8 mouse cellular contexts compared by ENCODE assay signal in the genomic region with DNA sequence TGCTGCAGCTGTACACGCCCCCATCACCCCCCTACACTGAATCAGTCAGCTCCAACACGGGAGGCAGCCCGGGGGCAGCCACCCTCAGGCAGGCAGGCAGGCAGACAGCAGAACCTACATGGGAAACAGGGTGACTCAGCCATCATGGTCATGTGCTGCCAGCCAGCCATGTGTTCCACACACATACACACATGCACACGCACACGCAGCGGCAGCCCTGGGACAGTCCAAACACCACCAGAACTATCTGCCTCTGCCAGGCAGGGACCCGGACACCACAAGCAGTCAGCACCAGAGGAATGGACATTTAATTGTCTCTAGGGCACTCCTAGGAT. TPM values are rescaled to one million over a fixed set of nuclear protein-coding genes. Genes with fewer than 3 reads are reported as not detected.
DNase-seq lines count a peak whose midpoint lies in the region; ATAC-seq lines count a peak whose summit lies in the region.

No protein-coding gene starts in this region.

- 81% methylated on average over 7 of the region's 7 CpGs for WGBS in heart, embryonic 16.5 days
- 89% methylated on average over 7 of the region's 7 CpGs for WGBS in hindbrain, embryonic 13.5 days
- 67% methylated on average over 7 of the region's 7 CpGs for WGBS in liver, embryonic 13.5 days (ENCODE audit: insufficient replicate concordance)

- intact Hi-C loops in heart, postnatal 25 days (cut with DNase I): no loop called here

- H3K9ac ChIP-seq in heart, embryonic 16.5 days (ENCODE audit: low read length): no peak overlapping the region
- peak overlapping the region; percentile 93 for H3K9ac ChIP-seq in hindbrain, embryonic 13.5 days
- peak overlapping the region; percentile 77; the same call in 1 of the 2 replicates for H3K9ac ChIP-seq in liver, embryonic 13.5 days

- peaks cover 7% of the 10 kb centered on the region for H3K36me3 ChIP-seq in heart, embryonic 16.5 days (ENCODE audit: control insufficient read depth, insufficient read depth)
- H3K36me3 ChIP-seq in hindbrain, embryonic 13.5 days: peaks cover 15% of the 10 kb centered on the region
- H3K36me3 ChIP-seq in liver, embryonic 13.5 days: peaks cover 16% of the 10 kb centered on the region

- no peak for ATAC-seq in heart, embryonic 16.5 days (replicated peaks; ENCODE audit: extremely low read depth, insufficient read depth, low FRiP score)
- no peak for ATAC-seq in hindbrain, embryonic 13.5 days (ENCODE audit: low FRiP score)
- ATAC-seq in liver, embryonic 13.5 days (ENCODE audit: low read depth): no peak

- H3K27me3 ChIP-seq in heart, embryonic 16.5 days (ENCODE audit: control insufficient read depth, insufficient read depth, low read length): no peaks in the 10 kb centered on the region
- H3K27me3 ChIP-seq in hindbrain, embryonic 13.5 days: no peaks in the 10 kb centered on the region
- H3K27me3 ChIP-seq in liver, embryonic 13.5 days: no peaks in the 10 kb centered on the region

- peaks cover 18% of the 10 kb centered on the region for H3K4me1 ChIP-seq in heart, embryonic 16.5 days (ENCODE audit: control insufficient read depth, insufficient read depth, low read length)
- peaks cover 35% of the 10 kb centered on the region for H3K4me1 ChIP-seq in hindbrain, embryonic 13.5 days (replicated peaks)
- H3K4me1 ChIP-seq in liver, embryonic 13.5 days (replicated peaks): peaks cover 72% of the 10 kb centered on the region

- H3K27ac ChIP-seq in heart, embryonic 16.5 days (ENCODE audit: low read length): no peak overlapping the region
- no peak overlapping the region for H3K27ac ChIP-seq in hindbrain, embryonic 13.5 days
- no peak overlapping the region for H3K27ac ChIP-seq in liver, embryonic 13.5 days

- H3K9me3 ChIP-seq in heart, embryonic 16.5 days (replicated peaks; ENCODE audit: control insufficient read depth, low read length): no peaks in the 10 kb centered on the region
- no peaks in the 10 kb centered on the region for H3K9me3 ChIP-seq in hindbrain, embryonic 13.5 days
- H3K9me3 ChIP-seq in liver, embryonic 13.5 days (replicated peaks): no peaks in the 10 kb centered on the region

- peak overlapping the region; percentile 81; the same call in 1 of the 2 replicates for H3K4me2 ChIP-seq in heart, embryonic 16.5 days (ENCODE audit: low read depth, low read length)
- H3K4me2 ChIP-seq in hindbrain, embryonic 13.5 days: peak overlapping the region; percentile 81
- H3K4me2 ChIP-seq in liver, embryonic 13.5 days: peak overlapping the region; percentile 87

- H3K4me3 ChIP-seq in heart, embryonic 16.5 days (ENCODE audit: low read length): no peak overlapping the region; the same call in 1 of the 2 replicates
- H3K4me3 ChIP-seq in hindbrain, embryonic 13.5 days: peak overlapping the region; percentile 81; the same call in 1 of the 2 replicates
- H3K4me3 ChIP-seq in liver, embryonic 13.5 days (replicated peaks): 0 out of 2 replicates have a peak overlapping the region, but pooled peaks have one; percentile 69

- DNase-seq in heart, postnatal 25 days (ENCODE audit: low spot score): no peak
- DNase-seq in NIH3T3 (ENCODE audit: low read depth): peak; percentile 58
- DNase-seq in liver, embryonic 13.5 days: no peak
- no peak for DNase-seq in natural killer cell, adult 2 months (ENCODE audit: low spot score in 2 of 2)
- DNase-seq in urinary bladder, postnatal 14 days (ENCODE audit: low spot score): no peak
- no peak for DNase-seq in cerebellum, postnatal 14 days

RNA-seq across cellular contexts. Expression of a gene that starts 1.5 kb away (rescaled TPM):
- 213 and 218 TPM in 2 replicates for polyA plus RNA-seq in heart, embryonic 16.5 days (2015; fragmentation: Nextera tagmentation; extraction: Ambion mirVana)
- total RNA-seq in heart, postnatal 25 days (2021): 10 to 100 TPM; 38.8 to 41.8 TPM
- polyA plus RNA-seq in hindbrain, embryonic 13.5 days (2015; fragmentation: Nextera tagmentation; extraction: Ambion mirVana): 371 and 393 TPM in 2 replicates
- polyA plus RNA-seq in liver, embryonic 13.5 days (2015; fragmentation: Nextera tagmentation; extraction: Ambion mirVana): 158 and 171 TPM in 2 replicates

RNA-seq across cellular contexts. Expression of a gene that starts 24.7 kb away (rescaled TPM):
- 3.5 and 3.9 TPM in 2 replicates for polyA plus RNA-seq in heart, embryonic 16.5 days (2015; fragmentation: Nextera tagmentation; extraction: Ambion mirVana)
- 1 to 10 TPM; 1.1 to 1.5 TPM for total RNA-seq in heart, postnatal 25 days (2021)
- polyA plus RNA-seq in hindbrain, embryonic 13.5 days (2015; fragmentation: Nextera tagmentation; extraction: Ambion mirVana): 14.7 and 16.0 TPM in 2 replicates
- polyA plus RNA-seq in liver, embryonic 13.5 days (2015; fragmentation: Nextera tagmentation; extraction: Ambion mirVana): 1.7 and 2.3 TPM in 2 replicates

RNA-seq across cellular contexts. Expression of a gene that starts 32.2 kb away (rescaled TPM):
- 16.6 and 28.6 TPM in 2 replicates for polyA plus RNA-seq in heart, embryonic 16.5 days (2015; fragmentation: Nextera tagmentation; extraction: Ambion mirVana)
- 1 to 10 TPM; 3.6 to 4.5 TPM for total RNA-seq in heart, postnatal 25 days (2021)
- polyA plus RNA-seq in hindbrain, embryonic 13.5 days (2015; fragmentation: Nextera tagmentation; extraction: Ambion mirVana): 3.9 TPM in 2 replicates
- 24.6 and 27.7 TPM in 2 replicates for polyA plus RNA-seq in liver, embryonic 13.5 days (2015; fragmentation: Nextera tagmentation; extraction: Ambion mirVana)

RNA-seq across cellular contexts. Expression of a gene that starts 59.8 kb away (rescaled TPM):
- 44.2 and 51.5 TPM in 2 replicates for polyA plus RNA-seq in heart, embryonic 16.5 days (2015; fragmentation: Nextera tagmentation; extraction: Ambion mirVana)
- 10 to 100 TPM; 45.4 to 46.9 TPM for total RNA-seq in heart, postnatal 25 days (2021)
- 21.2 and 22.5 TPM in 2 replicates for polyA plus RNA-seq in hindbrain, embryonic 13.5 days (2015; fragmentation: Nextera tagmentation; extraction: Ambion mirVana)
- 27.8 and 35.1 TPM in 2 replicates for polyA plus RNA-seq in liver, embryonic 13.5 days (2015; fragmentation: Nextera tagmentation; extraction: Ambion mirVana)
